Mouse (Mus musculus) embryo, embryonic 10 days (tissue): Measurements from ENCODE around the gene Pax2.
A peak's percentile ranks its signal among the peaks of the same experiment; 100 is the strongest.

Experiments
- DNase-seq: peaks from one replicate; pipeline ENCODE4 v3.0.0-alpha.2; 2015; ENCODE audit warnings: low spot score

The Pax2 gene

DNA sequence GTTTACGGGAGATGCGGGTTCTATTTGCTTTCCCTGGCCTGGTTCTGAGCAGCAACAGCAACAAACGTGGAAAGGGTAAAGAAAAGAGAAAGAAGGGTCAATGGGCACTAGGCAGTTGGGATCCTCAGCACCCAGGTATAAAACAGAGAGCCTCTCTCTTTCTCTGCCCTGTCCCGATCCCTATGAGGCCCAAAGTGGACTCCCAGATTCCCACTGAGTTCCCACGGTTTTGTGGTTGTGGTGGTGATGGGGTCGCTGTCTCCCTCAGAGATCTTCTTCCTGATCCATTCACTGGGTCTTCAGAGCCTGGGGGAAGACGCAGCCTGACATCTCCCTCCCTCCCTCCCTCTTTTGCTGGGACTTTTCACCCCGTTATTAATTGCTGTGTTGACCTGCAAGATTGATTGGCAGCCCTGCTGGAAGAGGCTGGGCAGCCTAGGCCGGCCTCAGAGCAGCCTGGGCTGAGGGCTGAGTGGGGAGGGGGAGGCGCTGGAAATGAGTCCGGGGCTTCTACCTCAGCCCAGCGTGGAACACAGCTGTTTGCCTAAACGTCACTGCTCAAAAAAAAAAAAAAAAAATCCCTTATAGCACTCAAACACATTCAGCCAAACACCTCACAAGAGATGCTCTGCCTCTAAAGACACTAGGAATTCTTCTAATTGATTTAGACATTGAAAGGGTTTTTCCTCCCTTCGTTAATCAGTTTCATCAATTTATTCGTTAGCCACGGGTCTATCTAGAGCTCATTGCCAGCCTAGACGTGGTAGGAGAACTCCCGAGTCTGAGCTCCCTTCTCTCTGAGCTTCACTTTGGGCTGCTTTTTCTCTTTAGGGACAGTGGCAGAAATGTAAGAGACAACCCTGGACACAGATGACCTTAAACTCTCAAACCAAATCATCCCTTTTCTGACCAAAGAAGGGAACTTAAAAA is 6.5 kb upstream of the Pax2 start:
- DNase-seq: no peak

- DNase-seq: peak; percentile 76
These were observed 5.5 kb upstream of the Pax2 start for GRCm38 (mm10) chr19:44750051-44751041.

DNA sequence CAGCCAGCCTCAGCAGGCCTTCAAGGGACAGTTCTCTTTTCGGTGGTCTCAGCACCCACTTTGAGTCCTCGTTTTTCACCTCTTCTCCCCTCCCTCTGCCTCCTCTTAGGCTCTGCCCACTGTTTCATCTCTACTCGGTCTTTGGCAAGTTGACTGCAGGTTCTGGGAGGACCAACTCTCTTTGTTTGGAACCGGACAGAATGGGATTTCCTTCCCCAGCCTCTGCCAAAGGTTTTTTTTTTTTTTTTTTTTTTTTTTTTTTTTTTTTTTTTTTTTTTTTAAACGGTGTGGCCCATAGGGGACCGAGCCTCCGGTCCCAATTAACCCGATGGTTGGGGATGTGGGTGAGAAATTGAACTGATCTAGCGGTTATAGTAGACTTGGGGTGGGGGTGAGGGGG is 4.8 kb upstream of the Pax2 start:
- DNase-seq: no peak

GRCm38 (mm10) chr19:44751551-44751950 is 4.3 kb upstream of the Pax2 start:
- no peak for DNase-seq

DNA sequence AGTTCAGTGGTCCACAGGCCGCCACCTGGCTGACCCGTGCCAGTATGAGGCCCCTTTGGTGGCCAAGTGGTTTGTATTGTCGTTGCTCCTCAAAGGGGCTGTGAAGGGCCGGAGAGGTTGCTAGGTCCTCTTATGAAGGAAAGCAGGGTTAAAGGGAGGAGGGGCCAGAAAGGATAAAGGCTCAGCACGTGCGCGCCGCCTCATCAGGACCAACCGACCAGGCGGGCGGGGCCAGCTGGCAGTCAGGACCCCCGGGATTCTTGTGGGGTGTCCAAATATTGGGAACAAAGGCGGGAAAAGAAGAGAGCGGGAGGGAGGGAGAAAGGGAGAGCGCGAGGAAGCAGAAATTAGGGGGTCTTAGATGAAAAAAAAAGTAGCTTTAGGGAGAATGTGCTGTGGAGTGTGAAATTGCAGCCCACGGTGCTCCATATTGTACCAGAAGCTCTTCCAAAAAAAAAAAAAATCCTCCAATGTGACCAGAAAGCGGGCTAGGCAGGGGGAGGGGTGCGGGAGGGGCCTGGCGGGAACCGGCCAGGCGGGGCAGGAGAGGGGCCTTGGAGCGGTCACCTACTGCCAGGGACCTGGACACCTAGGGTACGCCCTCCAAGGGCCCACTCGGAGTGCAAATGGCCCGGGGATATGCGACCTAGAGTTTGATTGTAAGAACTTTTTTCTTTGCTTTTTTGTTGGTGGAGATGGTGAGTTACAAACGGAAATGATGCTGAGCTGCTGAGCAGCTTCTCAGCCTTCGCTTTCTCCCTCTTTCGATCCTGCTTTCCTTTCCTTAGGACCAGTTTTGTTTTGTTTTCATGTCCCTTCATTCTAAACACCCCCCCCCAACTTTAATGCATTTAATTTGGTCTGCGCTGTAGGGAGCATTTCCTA is 3.5 kb upstream of the Pax2 start:
- DNase-seq: peak; percentile 69

- no peak for DNase-seq
These were observed 2.5 kb upstream of the Pax2 start for GRCm38 (mm10) chr19:44753361-44753760.

DNA sequence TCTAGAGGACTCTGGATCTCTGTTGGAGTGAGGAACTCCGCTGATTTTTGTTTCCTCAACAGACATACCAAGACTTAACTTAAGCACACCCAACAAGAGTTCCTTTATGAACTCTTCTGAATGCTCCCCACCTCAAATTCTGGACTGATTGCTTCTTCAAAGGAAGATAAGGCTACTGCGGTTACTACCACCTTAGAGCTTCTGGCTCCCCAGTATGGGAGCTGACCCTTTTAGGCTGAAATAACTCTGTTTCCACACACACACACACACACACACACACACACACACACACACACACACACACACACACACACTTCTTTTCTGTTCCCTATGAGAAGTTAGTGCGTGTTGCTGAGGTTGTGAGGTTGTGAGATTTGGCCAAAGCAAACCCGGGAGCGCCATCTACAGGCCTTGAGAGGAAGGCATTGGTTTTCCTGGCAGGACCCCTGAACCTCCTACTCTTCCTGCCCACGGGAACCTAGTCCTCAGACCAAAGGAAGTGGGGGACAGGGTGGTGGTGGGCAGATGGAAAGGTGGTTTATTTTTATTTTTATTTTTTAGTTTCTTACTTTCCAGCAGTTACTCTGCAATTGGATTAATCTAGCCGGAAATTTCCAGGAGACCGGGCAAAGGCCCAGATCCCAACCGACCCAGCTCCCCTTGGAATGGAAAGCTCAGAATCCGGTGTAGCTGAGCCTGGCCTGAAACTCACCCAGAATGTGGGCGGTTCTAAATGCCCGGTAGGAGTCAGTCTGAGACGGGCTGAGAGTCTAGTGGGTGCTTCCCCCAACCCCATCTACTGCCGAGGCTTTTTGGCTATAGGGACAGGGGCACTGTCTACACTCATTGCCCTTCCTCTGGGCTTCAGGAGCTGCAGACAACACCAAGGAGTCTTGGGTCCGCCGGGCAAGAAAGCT is 1.1 kb upstream of the Pax2 start:
- DNase-seq: peak; percentile 88

DNA sequence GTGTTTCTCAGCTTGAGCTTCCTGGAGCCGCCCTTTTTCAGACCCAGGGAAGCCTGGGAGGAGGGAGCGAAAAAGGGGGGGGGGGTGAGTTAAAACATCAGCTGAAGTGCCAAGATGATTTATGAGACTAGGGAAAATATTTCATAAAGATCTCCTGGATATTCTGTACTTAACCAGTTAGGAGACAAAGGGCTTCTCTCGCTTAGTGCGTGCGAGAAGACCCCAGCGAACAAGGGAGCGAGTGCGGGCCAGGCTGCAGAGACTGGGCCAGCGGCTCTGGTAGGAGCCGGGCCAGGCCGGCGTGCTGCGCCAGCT is 510 bp upstream of the Pax2 start:
- no peak for DNase-seq

DNA sequence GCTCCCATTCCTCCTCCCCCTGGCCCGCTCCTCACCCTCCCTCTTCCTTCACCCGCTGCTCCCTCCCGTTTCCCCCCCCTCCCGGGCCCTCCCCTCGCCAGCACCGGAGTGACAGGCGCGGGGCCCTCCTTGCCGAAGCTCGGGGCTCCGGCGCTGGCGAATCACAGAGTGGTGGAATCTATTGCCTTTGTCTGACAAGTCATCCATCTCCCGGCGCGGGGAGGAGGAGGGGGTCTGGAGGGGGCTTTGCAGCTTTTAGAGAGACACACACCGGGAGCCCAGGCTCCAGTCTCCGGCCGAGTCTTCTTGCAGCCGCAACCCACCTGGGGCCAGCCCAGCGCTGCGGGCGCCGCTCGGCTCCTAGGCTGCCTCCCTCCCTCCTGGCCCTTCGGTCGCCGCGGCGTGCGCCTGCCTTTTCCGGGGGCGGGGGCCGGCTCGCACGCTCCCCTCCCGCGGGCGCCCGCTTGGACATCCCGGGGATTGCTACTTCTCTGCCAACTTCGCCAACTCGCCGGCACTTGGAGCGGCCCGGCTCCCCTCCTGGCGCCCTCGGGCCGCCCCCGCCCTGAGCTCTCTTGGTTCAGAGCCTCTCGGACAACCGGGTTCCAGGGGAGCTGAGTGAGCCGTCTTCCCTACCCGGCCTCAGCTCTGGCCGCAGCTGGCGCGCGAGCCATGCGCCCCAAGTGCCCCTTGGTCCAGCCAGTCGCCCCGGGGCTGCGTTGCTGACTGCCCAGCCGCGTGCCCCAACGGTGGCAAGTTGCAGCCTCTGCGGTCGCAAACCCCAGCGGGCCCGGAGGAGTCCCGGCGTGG is 781 bp downstream of the Pax2 start:
- peak; percentile 80 for DNase-seq

DNA sequence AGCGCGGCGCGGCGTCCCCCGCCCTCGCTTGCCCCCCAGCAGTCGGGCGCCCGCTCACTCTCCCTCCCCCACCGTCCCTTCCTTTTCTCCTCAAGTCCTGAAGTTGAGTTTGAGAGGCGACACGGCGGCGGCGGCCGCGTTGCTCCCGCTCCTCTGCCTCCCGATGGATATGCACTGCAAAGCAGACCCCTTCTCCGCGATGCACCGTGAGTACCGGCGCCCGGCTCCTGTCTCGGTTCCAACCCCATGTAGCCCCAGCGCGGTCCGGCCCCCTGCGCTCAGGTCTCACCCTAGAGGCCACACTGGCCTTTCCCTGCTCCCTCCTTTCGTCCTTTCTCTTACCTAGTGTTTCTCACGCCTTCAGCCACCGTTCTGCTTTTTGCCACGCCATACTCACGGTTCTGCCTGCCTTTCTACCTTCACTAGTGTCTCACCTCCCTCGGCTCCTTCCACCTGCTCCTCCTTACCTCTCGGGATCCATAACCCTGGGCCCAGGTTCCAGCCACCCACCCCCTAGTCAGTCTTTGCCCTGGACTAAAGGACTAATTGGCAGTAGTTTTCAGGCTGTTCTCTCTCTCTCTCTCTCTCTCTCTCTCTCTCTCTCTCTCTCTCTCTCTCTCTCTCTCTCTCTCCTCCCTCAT is 1.5 kb downstream of the Pax2 start:
- DNase-seq: peak; percentile 52

- DNase-seq: peak; percentile 44
These were observed 3.0 kb downstream of the Pax2 start for GRCm38 (mm10) chr19:44758846-44759245.

- DNase-seq: peak; percentile 55
These were observed 3.8 kb downstream of the Pax2 start for GRCm38 (mm10) chr19:44759531-44760118.

DNA sequence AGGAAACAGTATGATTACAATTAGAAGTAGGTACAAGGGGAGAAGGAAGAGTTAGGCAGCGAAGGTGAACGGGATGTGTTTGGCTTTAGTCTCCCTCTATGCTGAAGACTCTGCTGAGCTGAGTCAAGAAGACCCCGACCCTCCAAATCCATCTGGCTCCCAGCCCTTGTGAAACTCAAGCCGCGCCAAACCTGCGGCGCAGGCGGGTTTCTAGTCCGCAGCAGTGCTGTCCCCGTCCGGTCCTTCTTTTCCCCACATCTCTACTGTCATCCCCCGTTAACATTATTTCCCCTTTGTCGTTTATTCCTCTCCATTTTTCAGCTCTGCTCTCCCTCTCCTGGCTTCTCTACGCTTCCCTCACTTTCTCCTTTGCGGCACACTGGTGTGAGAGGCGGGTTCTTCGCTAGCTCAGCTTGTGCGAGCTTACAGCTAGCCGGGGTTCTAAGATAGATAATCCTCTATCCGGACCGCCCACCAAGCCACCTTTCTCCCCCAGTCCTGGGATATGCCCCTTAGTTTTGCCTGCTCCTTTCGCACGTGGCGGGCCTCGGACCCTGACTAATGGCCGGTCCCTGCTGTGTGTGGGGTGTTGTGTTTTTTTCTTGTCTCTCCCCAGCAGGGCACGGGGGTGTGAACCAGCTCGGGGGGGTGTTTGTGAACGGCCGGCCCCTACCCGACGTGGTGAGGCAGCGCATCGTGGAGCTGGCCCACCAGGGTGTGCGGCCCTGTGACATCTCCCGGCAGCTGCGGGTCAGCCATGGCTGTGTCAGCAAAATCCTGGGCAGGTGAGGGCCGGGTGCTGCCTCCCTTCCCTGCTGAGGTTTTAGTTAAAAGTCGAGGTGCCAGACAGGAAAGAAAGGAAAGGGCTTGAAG is 4.7 kb downstream of the Pax2 start:
- no peak for DNase-seq

DNA sequence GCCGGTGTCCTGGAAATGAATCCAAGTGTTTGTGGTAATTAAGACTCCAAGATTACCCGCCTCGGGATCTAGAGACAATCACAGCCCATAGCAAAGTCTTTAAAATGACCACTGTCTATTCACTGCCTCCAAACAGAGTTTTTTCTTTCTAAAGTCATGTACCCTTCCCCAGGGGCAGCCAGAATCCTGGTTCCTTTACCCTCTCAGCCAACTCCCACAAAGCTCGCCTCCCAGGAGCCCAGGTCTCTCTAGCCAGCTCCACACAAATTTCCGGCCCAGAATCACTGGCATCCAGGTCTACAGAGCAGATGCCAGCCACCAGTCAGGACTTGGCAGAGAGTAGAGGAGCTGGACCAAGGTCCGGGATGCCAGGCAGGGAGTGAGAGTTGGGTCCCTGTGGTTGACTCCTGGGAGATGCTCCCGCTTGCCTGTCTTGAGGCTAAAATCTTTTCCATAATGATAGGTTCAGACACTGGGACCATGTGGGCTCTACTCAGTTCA is 6.3 kb downstream of the Pax2 start:
- DNase-seq: no peak

- no peak for DNase-seq
These were observed 14.6 kb downstream of the Pax2 start for GRCm38 (mm10) chr19:44770268-44771050.

- DNase-seq: no peak
These were observed 15.7 kb downstream of the Pax2 start for GRCm38 (mm10) chr19:44771499-44771898.

- no peak for DNase-seq
These were observed 26.1 kb downstream of the Pax2 start for GRCm38 (mm10) chr19:44781987-44782386.
